Mouse (Mus musculus) heart, adult 2 months (tissue): Measurements from ENCODE around the gene Ntf5. TPM values are rescaled to one million over a fixed set of nuclear protein-coding genes. Genes with fewer than 3 reads are reported as not detected.

Experiments used
- DNase-seq, 2 experiments: peaks; one replicate each; pipeline ENCODE4 v3.0.0; 2021
- H3K27ac ChIP-seq: fragments of 200-600 bp; 2 replicates; pipeline ENCODE4 v1.8.1; 2022
- H3K27me3 ChIP-seq: fragments of 200-500 bp; 2 replicates; pipeline ENCODE4 v1.6.1; 2012; ENCODE audit warnings: mild to moderate bottlenecking, low read length, inconsistent platforms, mixed read lengths; ENCODE audit not compliant: control insufficient read depth, insufficient read depth
- H3K36me3 ChIP-seq: fragments of 200-500 bp; 2 replicates; pipeline ENCODE4 v1.6.1; 2012; ENCODE audit warnings: low read length, inconsistent platforms; ENCODE audit not compliant: control insufficient read depth, insufficient read depth
- H3K4me1 ChIP-seq: fragments of 200-500 bp; 2 replicates; pipeline ENCODE4 v1.6.1; 2011; ENCODE audit warnings: low read length; ENCODE audit not compliant: control insufficient read depth, insufficient read depth
- H3K4me3 ChIP-seq: fragments of 200-600 bp; 2 replicates; pipeline ENCODE4 v1.8.1; 2022
- H3K79me2 ChIP-seq: fragments of 200-500 bp; replicated peaks from 2 replicates; pipeline ENCODE4 v1.6.1; 2012; ENCODE audit warnings: mild to moderate bottlenecking, inconsistent platforms, low read length, moderate library complexity, mixed read lengths; ENCODE audit not compliant: control insufficient read depth, insufficient read depth
- H3K9ac ChIP-seq: fragments of 200-500 bp; 2 replicates; pipeline ENCODE4 v1.6.1; 2012; ENCODE audit warnings: low read depth, mild to moderate bottlenecking, control low read depth, inconsistent platforms, low read length, mixed read lengths
- CTCF ChIP-seq: fragments of 200-600 bp; IDR thresholded peaks from 2 replicates; pipeline ENCODE4 v1.8.1; 2022; ENCODE audit warnings: antibody characterized with exemption, mild to moderate bottlenecking, moderate library complexity
- EP300 ChIP-seq: fragments of 200-500 bp; IDR thresholded peaks from 2 replicates; pipeline ENCODE4 v1.6.1; 2011; ENCODE audit warnings: low read depth, low read length, control low read depth; ENCODE audit not compliant: insufficient read depth
- POLR2A ChIP-seq: fragments of 200-500 bp; IDR thresholded peaks from 2 replicates; pipeline ENCODE4 v1.6.1; 2011; ENCODE audit warnings: mild to moderate bottlenecking, low read depth, low read length, control low read depth; ENCODE audit not compliant: insufficient read depth
- whole genome bisulfite sequencing: fragments of 180-500 bp; shearing (Covaris S2); methylation state at CpG from one replicate; pipeline ENCODE4 v1.1.7; 2018; 5-methylcytosine and 5-hydroxymethylcytosine counted together
- intact Hi-C: fragments of 180-260 bp; cut with DNase I; formaldehyde crosslinking; loops from one replicate; pipeline ENCODE4 v1.15.1; 2025
- polyA plus RNA-seq: library from polyadenylated mRNA; depleted of rRNA; stranded (reverse); fragments of >200 nt; gene quantifications from 2 replicates; pipeline ENCODE4 v1.2.3, GENCODE M21; 2012
- total RNA-seq, 2 experiments: library from RNA; stranded (reverse); gene quantifications; 2 replicates each; pipeline ENCODE4 v1.2.3; 2021

The Ntf5 gene
- total and polyA plus RNA-seq, 3 experiments, result 0.11 to 0.50 (median 0.43) TPM

GRCm38 (mm10) chr7:45451344-45451982 lies 38.0 kb downstream of the Ntf5 start:
- H3K4me1 ChIP-seq, result no peaks in the 10 kb centered on the region
- no peaks in the 10 kb centered on the region for H3K36me3 ChIP-seq
- 55% methylated on average over 23 of the region's 23 CpGs for WGBS
- no peaks in the 10 kb centered on the region for H3K79me2 ChIP-seq
- peak; percentile 80 to 85 for DNase-seq
- no peak overlapping the region for H3K27ac ChIP-seq
- intact Hi-C loops, result loop anchor here (2.0 kb wide), 1 partner anchor 109 kb away; no protein-coding TSS in a partner anchor
- H3K27me3 ChIP-seq, result no peaks in the 10 kb centered on the region
- no peak overlapping the region for H3K9ac ChIP-seq
- TF ChIP-seq POLR2A, result no peak
- peak; percentile 97 for TF ChIP-seq CTCF
- peak; percentile 34; the same call in 1 of the 2 replicates for TF ChIP-seq EP300
- H3K4me3 ChIP-seq, result no peak overlapping the region

DNA sequence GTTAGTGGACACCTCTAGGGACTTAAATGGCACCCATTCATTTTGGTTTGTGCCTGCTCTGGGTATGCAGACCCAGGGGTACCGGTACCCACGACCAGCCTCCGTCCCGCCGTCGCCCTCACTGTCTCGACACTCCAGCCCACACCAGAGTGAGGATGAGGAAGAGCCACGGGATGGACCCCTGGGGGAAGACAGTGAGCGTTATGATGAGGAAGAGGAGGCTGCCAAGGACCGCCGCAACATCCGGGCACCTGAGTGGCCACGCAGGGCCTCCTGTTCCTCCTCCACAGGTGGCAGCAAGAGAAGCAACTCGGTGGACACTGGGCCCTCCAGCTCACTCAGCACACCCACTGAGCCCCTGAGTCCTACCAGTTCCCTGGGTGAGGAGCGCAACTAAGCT lies 41.5 kb downstream of the Ntf5 start:
- TF ChIP-seq POLR2A (no peak), EP300 (no peak), CTCF (no peak)
- no peak overlapping the region for H3K4me3 ChIP-seq
- H3K27me3 ChIP-seq, result no peaks in the 10 kb centered on the region
- H3K4me1 ChIP-seq, result peaks cover 6% of the 10 kb centered on the region; the same call in 1 of the 2 replicates
- H3K36me3 ChIP-seq, result peaks cover 12% of the 10 kb centered on the region
- intact Hi-C loops, result no loop called here
- H3K9ac ChIP-seq, result no peak overlapping the region
- H3K79me2 ChIP-seq, result no peaks in the 10 kb centered on the region
- no peak for DNase-seq
- no peak overlapping the region for H3K27ac ChIP-seq
- 84% methylated on average over 15 of the region's 15 CpGs for WGBS

GRCm38 (mm10) chr7:45455932-45456696 lies 42.6 kb downstream of the Ntf5 start:
- H3K79me2 ChIP-seq, result no peaks in the 10 kb centered on the region
- H3K9ac ChIP-seq, result no peak overlapping the region
- peaks cover 12% of the 10 kb centered on the region for H3K36me3 ChIP-seq
- no peak for DNase-seq
- TF ChIP-seq EP300 (no peak), CTCF (no peak), POLR2A (no peak)
- intact Hi-C loops, result no loop called here
- no peak overlapping the region for H3K4me3 ChIP-seq
- H3K27ac ChIP-seq, result no peak overlapping the region
- 81% methylated on average over 13 of the region's 13 CpGs for WGBS
- peaks cover 14% of the 10 kb centered on the region for H3K4me1 ChIP-seq
- no peaks in the 10 kb centered on the region for H3K27me3 ChIP-seq

DNA sequence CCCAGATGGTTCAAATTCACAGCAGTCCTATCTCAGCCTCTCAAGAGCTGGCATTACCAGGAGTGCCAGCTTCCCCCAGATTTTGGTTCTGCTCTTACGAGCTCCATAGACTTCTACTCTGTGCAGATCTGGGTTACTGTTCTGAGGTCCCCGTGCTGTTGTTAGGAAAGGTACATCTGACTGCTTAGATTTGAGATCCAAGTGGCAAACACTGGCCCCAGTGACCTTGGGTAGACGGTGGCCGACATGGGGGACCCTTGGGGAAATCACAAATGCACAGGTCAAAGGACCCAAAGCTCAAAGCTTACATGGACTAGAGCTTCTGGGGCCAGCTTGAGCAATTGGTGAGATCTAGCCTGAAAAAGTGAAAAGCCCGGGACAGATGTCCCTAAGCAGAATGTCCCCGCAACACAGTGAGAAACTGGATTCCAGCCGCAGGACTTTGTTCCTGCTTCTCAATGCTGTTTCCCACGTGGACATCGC lies 43.3 kb downstream of the Ntf5 start:
- Histone ChIP-seq H3K4me3 (no peak overlapping the region), H3K36me3 (peaks cover 12% of the 10 kb centered on the region), H3K27ac (peak overlapping the region; percentile 52; the same call in 1 of the 2 replicates), H3K4me1 (peaks cover 15% of the 10 kb centered on the region), H3K79me2 (no peaks in the 10 kb centered on the region), H3K9ac (no peak overlapping the region), H3K27me3 (no peaks in the 10 kb centered on the region)
- intact Hi-C loops, result no loop called here
- TF ChIP-seq EP300 (no peak), CTCF (no peak), POLR2A (no peak)
- WGBS, result 37% methylated on average over 9 of the region's 9 CpGs
- no peak for DNase-seq

GRCm38 (mm10) chr7:45457204-45458060 lies 43.9 kb downstream of the Ntf5 start:
- Histone ChIP-seq H3K9ac (no peak overlapping the region), H3K4me1 (peaks cover 15% of the 10 kb centered on the region), H3K36me3 (peaks cover 12% of the 10 kb centered on the region), H3K79me2 (no peaks in the 10 kb centered on the region), H3K27me3 (no peaks in the 10 kb centered on the region), H3K27ac (peak overlapping the region; percentile 54), H3K4me3 (peak overlapping the region; percentile 59; the same call in 1 of the 2 replicates)
- peak; percentile 43 to 58 for DNase-seq
- TF ChIP-seq POLR2A, result peak; percentile 46
- peak; percentile 76; the same call in 1 of the 2 replicates for TF ChIP-seq EP300
- no peak for TF ChIP-seq CTCF
- 37% methylated on average over 10 of the region's 10 CpGs for WGBS
- intact Hi-C loops, result no loop called here
